Mouse (Mus musculus) heart, postnatal 36 days (tissue): ENCODE measurements at regions not wholly inside any gene's neighbourhood (a gene's known extent, or its start where the extent isn't known, plus 50 kb on each side); places are given as distances from the start of the nearest gene placed in this dataset.

Experiments used
- DNase-seq, 2 experiments: peaks; one replicate each; pipeline ENCODE4 v3.0.0; 2021 to 2022
- intact Hi-C: fragments of 180-260 bp; cut with DNase I; formaldehyde crosslinking; loops from one replicate; pipeline ENCODE4 v1.15.1; 2025

DNA sequence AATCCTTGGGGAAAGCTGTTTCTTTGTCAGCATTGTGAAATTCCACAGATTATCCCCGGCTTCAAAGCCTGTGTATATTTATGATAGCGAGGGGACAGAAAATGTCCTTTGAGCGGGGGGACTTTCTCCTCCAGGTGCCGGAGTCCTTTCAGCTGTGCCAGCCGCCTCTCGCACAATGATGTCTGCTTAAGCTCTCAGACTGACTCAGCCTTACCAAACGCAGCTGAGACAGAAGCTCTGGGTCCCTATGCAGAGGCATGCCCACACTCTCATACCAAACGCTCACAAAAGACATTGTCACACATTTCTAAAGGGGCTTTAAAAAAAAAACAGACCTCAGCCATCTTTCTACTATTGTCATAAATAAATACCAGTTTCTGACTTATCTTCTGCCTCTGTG lies 633.9 kb downstream of the Dok5 start:
- no peak for DNase-seq
- intact Hi-C loops, result no loop called here

DNA sequence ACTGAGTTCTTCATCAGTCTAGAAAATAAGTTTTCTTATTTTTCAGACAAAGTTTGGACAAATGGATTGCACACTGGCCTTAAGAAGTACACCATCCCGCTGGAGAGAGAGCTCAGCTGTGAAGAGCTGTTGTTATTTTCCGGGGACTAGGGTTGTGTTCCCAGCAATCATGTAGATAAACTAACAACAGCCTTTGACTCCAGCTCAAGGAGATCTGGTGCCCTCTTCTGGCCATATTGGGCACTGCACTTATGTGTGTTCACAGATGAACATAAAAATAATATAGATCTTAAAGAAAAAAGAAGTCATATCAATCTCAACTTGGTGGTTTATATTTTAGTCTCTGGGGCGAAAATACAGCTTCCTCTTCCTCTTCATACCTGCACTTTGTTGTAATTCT lies 633.0 kb downstream of the Dok5 start:
- DNase-seq, result peak in 1 of 2 experiments; percentile 6
- intact Hi-C loops, result no loop called here

DNA sequence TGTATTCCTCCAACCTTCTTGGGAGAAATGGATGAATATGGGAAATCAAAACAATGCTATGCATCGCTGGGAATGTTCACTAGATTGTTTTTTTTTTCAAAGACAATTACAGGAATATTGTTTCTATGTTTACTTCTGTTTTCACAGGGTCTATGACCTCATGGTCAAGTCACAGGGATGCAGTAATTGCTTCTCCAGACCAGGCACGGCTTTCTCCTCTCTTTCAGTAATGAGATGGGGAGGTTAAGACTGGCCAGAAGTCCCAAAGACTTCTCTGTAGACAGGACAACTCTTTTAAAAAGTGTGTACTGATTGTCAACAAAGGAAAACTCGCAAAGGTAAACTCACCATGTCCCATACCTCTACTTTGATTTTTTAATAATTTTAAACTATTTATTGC lies 631.8 kb downstream of the Dok5 start:
- DNase-seq, result no peak
- intact Hi-C loops, result no loop called here

DNA sequence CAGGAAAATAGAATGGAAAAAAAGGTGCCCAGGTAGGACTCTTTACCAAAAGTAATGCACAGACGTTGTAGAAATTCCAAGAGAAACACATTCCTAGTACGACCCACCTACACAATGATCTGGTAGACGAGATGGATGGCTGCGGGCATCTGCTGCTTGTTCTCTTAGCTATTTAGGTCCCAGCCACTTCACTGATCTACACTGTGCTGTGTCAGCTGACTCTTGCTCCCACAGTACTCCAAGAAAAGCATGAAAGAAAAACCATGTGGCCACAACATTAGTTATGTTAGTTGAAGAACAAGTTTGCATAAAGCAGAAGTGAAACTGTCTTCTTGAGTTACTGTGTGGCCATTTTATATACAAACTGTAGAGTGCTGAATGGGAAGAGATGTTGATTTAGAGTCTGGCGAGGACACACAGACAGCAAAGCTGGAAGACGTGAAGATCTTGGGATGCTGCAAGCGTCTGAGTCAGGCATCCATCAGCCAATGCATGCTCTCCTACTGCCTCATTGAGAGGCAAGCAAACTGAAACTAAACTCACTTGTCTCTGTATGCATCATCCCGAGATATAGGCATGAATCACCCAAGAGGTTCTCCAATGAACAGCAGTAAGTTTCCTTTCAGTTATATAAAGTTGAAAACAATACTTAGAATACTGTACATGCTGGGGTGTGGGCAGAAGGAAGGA lies 626.6 kb downstream of the Dok5 start:
- intact Hi-C loops, result no loop called here
- no peak for DNase-seq

DNA sequence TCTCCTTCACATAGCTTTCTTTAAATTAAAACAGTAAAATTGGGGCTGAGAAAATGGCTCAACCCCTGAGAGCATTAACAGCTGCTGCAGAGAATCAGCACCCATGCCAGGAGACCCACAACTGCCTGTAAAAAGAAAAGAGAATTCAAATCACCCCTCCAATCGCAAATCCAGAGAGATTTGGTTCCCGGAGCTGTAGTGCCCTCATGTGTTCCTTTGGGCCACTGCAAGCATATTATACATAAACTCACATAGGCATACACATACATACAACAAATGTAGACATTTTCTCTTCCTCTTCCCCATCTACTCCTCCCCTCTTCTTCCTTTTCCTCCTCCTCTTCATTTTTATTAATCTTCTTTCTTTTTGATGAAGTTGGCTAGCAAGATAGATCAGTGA lies 616.5 kb downstream of the Dok5 start:
- DNase-seq, result no peak
- intact Hi-C loops, result no loop called here

DNA sequence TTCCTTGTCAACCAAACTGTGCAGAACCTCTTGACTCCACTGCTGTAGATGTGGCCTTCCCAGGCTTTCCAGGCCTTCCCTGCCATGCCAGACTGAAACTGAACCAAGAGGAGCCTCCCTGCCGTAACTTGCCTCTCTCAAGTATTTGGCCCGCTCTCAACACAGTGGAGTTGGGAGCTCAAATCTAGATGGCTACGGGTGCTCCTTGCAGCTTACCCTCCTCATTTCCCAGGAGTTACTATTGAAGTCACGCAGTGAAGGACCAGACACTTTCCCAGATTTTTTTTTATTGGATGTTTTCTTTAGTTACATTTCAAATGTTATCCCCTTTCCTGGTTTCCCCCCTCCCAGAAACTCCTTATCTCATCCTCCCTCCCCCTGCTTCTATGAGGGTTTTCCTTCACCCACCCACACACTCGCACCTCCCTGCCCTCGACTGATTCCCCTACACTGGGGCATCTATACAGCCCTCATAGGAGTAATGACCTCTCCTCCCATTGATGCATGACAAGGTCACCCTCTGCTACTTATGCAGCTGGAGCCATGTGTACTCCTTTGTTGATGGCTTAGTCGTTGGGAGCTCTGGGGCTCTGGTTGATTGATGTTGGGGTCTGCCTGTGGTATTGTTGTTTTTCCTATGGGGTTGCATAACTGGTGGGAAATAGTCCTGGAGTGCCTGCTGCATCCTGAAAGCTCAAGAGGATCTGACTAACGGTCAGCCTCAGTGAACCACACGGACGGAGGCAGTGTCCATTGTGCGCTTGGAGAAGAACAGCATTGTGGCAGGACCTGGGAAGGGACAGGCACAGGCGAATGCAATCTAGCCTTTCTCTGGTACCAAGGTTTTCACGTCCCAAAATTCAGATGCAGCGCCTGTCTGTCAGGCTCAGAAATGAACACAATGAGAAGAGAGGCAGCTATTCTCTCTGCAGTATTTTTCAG lies 602.5 kb downstream of the Dok5 start:
- DNase-seq, result no peak
- intact Hi-C loops, result no loop called here

DNA sequence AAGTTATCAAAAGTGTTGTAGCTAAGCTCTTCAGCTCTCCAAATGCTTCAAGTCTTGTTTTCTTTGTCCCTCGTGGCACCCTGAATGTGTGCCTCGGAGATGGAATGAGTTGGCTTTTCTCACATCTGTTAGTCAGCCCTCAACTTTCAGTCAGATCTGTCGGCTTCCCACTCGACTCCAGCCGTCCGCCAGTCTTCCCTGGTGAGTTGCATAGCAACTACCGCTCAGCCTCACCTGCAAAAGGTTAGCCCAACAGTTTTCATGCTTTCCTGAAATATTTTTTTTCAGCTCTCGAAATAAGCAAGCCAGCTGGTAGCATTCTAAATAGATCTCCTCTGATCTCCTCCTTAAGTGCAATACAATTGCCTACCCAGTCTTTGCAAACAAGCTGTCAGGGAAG lies 601.2 kb downstream of the Dok5 start:
- intact Hi-C loops, result no loop called here

DNA sequence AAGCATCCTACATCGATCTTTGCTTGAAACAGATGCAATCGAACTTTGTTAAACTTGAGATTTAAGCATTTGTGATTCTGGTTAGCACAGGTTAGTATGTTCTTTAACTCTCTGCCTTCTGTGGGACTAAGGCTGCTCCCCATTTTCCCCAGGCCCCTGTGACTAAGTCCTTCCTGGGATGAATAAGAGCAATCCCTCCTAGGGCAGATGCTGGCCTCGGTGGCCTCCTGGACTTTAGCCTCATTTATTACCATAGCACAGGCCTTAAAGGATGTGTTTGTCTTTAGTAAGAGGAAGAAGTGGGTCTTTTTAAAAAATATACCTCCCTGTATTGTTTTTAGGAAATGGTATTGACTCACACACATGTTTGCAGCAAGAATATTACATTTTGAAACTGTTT lies 599.9 kb downstream of the Dok5 start:
- DNase-seq, result no peak
- intact Hi-C loops, result no loop called here

More for the DNA sequence above, 601.2 kb downstream of the Dok5 start:
- no peak for DNase-seq

DNA sequence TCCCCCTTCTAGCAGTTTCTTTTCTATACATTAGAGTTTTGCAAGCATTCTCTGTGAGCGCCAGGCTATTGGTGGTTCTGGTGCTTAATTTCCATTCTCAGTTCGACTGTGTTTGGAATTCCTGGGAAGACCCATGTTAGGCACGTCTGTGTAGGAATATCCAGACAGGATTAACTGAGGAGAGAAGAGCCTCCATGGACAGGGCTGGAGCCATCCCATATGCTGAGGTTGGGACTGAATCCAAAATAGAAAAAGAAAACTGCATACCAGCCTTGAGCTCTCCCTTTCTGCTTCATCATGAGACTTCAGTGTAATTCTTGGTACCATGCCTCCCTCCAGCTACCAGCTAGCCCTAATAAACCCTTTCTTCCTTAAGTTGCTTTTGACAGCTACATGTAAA lies 595.3 kb downstream of the Dok5 start:
- intact Hi-C loops, result no loop called here
- no peak for DNase-seq

DNA sequence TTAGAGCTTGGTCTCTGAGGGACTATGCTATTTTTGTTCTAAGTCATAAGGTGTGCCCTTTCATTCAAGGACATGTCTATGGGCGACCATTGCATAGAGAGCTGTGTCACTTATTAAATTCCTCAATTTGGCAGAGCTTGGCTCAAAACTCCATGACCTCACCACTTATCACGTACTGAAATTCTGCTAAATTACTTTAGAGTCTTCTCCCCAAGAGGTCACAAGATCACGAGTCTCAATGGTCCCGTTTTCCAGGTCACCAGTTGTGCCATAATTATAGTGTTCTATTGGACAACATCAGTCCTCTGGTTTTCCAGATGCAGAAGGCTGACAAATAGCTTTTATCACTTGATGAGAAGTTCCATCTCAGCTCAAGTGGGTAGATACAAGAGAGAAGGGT lies 576.9 kb downstream of the Dok5 start:
- intact Hi-C loops, result no loop called here

DNA sequence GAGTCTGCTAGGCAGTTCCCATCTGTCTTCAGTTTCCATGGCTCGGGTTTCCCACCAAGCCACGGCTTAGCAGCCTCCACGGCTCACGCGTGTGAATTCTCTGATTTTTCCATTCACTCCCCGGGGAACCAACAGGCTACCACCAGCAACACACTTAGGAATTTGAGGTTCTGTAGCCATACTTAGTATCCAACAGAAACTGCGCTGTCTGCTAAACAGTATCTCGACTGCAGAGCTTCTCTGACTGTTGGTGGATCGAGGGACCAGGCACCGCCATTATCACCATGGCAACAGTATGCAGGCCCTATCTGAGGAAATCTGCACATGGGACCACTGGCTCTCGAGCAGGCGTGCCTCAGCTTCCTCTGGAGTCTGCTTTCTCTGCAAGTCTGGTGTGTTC lies 574.4 kb downstream of the Dok5 start:
- intact Hi-C loops, result no loop called here
- DNase-seq, result no peak

More for the DNA sequence above, 576.9 kb downstream of the Dok5 start:
- DNase-seq, result no peak

DNA sequence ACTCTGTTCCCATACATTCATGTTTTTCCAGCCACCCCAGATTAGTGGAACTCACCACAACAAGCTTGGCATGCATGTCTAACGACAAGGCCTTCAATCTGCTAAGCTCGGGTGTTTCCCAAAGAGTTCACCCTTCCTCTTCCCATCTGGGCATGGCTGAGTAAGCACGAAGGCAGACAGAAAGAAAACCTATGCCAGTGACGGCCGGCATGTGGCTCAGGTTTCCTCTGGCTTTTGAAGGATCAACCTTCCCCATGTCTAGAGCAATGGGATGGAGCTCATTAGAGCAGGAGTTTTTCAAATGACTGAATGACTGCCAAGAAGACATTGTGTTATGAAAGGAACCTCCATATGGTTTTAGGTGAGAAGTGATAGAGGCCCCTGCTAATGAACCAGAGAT lies 566.9 kb downstream of the Dok5 start:
- DNase-seq, result no peak
- intact Hi-C loops, result no loop called here

DNA sequence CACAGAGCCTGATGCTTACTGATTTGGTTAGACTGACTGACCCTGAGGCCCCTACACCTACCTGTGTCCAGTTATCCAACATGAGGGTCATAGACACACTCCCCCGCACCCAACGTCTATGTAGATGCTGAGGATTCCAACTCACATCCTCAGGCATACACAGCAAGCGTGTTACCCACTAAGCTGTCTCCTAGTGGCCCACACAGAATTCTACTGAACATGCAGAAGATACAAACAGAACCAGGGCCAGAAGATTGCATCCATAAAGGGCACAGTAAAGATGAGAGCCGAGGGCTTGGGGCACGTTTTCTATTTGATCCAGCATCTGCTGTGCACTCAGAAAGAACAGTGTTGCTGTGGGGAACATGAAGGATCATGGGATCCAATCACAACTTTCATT lies 564.0 kb downstream of the Dok5 start:
- intact Hi-C loops, result no loop called here
- DNase-seq, result no peak

DNA sequence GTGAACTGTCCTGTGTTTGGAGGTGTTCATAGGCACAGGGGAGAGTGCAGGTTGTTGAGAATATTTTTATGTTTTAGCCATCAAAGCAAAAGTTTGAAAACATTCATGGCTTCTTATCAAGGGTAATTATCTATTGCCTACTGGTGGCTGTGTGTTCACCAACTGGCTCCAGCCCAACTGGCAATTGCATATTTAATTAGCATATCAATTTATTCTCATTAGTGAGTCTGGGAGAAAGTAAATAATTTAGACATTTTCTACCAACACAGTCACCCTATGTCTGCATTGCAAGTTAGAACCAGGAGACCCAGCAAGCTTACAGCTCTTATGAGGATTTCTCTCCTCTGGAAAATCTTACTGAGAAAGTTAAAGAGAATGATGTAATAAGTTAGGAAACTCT lies 561.0 kb downstream of the Dok5 start:
- intact Hi-C loops, result no loop called here
- DNase-seq, result no peak

DNA sequence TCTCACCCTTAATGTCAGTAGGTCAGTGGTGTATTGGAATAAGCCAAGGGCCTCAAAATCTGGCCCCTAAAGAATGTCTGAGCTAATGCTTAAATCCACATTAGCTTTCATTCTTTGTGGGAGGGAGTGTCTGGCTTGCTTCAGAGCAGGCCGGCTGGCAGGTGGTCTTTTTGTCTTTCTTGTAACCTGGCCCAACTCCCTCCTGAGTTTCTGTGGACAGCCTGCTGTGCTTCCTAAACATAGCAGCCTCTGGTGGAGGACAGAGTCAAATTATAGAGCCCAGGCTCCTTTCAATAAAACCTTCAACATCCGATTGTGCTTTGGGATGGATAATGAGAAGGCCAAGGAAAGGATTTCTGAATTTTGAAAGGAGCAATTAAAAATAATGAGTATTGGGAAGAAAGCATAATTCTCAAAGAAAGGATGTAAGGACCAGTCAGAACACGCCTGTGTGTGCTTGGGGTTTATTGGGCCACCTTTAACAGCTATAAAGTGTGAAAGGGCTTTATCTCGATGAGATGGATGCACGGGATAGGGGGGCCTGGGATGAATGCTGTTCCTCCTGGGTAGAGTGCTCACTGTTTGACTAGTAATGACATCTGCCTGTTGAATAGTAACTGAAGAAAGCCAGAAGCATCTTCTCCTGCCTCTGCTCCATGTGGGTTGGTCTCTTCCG lies 554.2 kb downstream of the Dok5 start:
- intact Hi-C loops, result no loop called here
- DNase-seq, result no peak

DNA sequence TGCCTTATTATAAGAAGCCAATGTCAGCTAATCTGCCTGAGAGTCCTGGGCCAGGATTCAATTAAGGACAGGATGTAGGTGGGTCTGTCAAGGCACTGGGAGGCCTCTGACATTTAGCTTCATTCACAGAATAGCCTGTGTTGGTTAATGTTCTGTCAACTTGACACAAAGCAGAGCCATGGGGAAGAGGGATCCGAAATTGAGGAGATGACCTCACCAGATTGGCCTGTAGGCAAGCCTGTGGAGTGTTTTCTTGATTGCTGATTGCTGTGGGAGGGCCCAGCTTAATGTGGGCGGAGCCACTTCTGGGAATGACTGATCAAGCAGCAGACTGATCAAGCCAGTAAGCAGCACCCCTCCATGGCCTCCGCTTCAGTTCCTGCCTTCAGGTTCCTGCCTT lies 548.5 kb downstream of the Dok5 start:
- no peak for DNase-seq
- intact Hi-C loops, result no loop called here

DNA sequence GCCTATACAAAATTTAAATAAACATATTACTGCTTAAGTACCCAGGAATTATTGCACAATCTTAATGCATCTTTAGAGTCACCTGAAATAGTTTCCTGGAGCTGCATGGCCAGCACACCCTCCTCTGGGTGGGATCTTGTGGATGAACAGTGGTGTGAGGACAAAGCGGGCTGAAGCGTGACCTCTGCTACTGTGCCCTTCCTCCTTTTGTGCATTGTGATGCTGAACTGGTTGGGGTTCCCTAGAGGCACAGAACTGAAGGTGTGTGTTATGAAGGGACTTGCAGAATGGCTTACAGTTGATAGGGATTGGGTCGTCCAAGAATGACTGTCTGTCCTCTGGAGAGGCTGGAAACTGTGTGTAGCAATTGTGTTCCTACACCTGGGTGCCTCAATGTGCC lies 547.7 kb downstream of the Dok5 start:
- intact Hi-C loops, result no loop called here
- DNase-seq, result no peak

DNA sequence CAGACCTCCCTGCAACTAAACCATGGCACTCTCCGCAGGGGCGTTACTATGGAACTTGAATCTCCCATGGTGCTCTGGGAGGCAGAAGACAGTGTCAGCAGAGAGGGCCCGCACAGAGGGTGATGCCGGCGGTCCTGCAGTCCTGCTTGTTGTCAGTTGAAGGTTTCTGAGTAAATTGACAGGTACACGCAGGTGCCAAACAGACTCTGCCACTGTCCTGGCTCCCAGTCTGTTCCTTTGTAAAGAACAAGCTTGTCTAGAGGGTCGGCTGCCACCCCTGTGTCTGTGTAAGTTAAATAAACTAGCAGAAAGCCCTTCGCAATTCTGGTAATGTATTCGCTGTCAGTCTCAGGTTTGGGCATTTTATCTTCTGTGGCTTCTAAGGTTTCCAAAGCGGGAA lies 521.6 kb downstream of the Dok5 start:
- DNase-seq, result no peak
- intact Hi-C loops, result no loop called here

DNA sequence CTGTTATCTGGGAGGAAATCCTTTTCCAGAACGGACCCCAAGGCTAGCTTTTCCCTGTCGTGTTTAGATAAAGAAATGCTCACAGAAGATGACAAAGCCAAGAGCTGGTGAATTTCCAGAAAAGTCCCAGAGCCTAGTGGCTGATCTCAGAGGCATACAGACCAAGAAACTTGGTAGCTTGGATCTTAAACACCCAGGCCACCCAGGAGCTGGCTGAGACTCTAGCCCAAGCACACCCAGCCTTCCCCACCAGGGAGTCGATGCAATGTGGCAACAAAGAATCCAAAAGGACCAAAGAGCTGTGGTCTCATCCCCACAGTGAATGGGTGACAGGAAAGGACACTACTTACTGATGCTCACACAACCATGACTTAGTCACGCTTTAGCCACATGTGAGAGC lies 513.8 kb downstream of the Dok5 start:
- intact Hi-C loops, result no loop called here
- DNase-seq, result no peak

DNA sequence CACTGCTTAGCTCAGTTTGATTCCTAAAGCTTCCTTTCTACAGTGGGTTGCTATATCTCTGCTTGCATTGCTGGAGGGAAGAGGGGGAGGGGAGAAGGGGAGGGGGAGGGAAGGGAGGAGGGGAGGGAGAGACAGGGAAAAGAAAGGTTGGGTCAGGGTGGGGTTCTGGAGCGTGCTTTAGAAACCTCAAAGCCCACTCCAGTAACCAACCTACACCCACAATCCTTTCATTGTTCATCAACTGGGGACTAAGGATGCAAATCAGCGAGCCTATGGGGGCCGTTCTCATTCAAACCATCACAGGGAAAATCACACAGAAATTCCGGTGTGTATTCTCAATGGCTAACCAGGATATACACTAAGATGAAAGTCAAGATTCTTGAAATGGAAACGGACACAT lies 510.7 kb downstream of the Dok5 start:
- DNase-seq, result no peak
- intact Hi-C loops, result no loop called here

DNA sequence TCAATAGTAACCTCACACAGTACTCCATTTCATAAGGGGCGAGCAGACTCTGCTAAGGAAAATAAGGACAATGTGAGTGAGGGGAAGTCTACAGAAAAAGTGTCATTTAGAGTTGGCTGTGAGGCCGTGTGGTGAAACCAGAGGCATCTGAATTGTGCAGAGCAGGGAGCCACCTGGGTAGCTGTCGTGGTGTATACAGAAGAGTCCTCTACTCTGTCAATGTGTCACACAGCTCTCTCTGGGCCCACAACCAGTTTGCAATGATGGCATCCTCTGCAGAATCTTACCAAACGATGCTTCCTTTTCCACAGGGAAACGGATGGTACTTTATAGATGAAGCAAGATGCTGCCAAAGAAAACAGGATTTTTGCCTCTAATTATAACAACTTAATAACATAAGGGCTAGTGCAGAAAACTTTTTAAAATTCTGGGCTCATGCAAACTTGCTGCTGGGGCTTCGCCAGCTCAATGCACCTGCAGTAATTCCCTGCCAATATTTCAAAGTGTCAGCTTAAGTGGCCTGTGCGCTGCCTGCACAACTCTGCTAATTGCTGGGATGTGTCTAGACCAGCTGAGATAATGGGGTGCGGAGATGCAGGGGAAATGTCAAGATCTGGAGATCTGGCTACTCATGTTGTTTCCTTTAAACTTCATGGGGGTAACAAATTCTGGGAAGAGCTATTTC lies 505.8 kb downstream of the Dok5 start:
- DNase-seq, result no peak
- intact Hi-C loops, result no loop called here
